Mouse (Mus musculus) ES-Bruce4 (cell line): ENCODE data around the gene Scpep1. TPM values are rescaled to one million over a fixed set of nuclear protein-coding genes. Genes with fewer than 3 reads are reported as not detected.

ENCODE experiments used
- H3K27ac ChIP-seq: 2 replicates; pipeline ENCODE4 v1.5.1; 2012; ENCODE audit warnings: low read length, inconsistent platforms; ENCODE audit not compliant: insufficient read depth
- H3K27me3 ChIP-seq: 2 replicates; pipeline ENCODE4 v1.6.1; 2012; ENCODE audit warnings: mild to moderate bottlenecking, low read length, inconsistent platforms; ENCODE audit not compliant: control insufficient read depth, poor library complexity, insufficient read depth, severe bottlenecking
- H3K36me3 ChIP-seq: 2 replicates; pipeline ENCODE4 v1.6.1; 2012; ENCODE audit warnings: inconsistent platforms, mild to moderate bottlenecking, low read length, moderate library complexity; ENCODE audit not compliant: control insufficient read depth, poor library complexity, insufficient read depth, severe bottlenecking
- H3K4me1 ChIP-seq: one replicate; pipeline ENCODE4 v1.8.1; 2011; ENCODE audit warnings: low read length; ENCODE audit not compliant: control insufficient read depth, insufficient read depth
- H3K4me3 ChIP-seq: 2 replicates; pipeline ENCODE4 v1.5.1; 2011; ENCODE audit warnings: low read depth, mild to moderate bottlenecking, low read length
- H3K9ac ChIP-seq: 2 replicates; pipeline ENCODE4 v1.6.1; 2012; ENCODE audit warnings: low read depth, mild to moderate bottlenecking, inconsistent platforms; ENCODE audit not compliant: poor library complexity, severe bottlenecking
- H3K9me3 ChIP-seq: replicated peaks from 2 replicates; pipeline ENCODE4 v1.6.1; 2012; ENCODE audit warnings: mild to moderate bottlenecking, low read length, inconsistent platforms; ENCODE audit not compliant: control insufficient read depth, poor library complexity, insufficient read depth, severe bottlenecking
- CTCF ChIP-seq: IDR thresholded peaks from one replicate; pipeline ENCODE4 v1.8.1; 2011; ENCODE audit warnings: low read depth, low read length
- EP300 ChIP-seq: IDR thresholded peaks from 2 replicates; pipeline ENCODE4 v1.6.1; 2011; ENCODE audit warnings: low read depth, low read length; ENCODE audit not compliant: insufficient read depth
- POLR2A ChIP-seq: IDR thresholded peaks from one replicate; pipeline ENCODE4 v1.8.1; 2011; ENCODE audit warnings: low read length; ENCODE audit not compliant: insufficient read depth
- polyA plus RNA-seq: library from polyadenylated mRNA; stranded (reverse); fragments of >200 nt; gene quantifications from 2 replicates; pipeline ENCODE4 v1.2.4, GENCODE M21; 2011; ENCODE audit warnings: low read depth; ENCODE audit not compliant: missing spikeins, insufficient read depth, insufficient read length

The Scpep1 gene
- polyA plus RNA-seq: 186 and 188 TPM in 2 replicates

GRCm38 (mm10) chr11:88955217-88955969 is at the start of gene Scpep1:
TSS of gene Scpep1 (minus strand) at chr11:88955465.
- Histone ChIP-seq H3K27me3 (no peaks in the 10 kb centered on the region), H3K9me3 (no peaks in the 10 kb centered on the region), H3K4me1 (peaks cover 2% of the 10 kb centered on the region), H3K27ac (peak within 1 kb of the TSS; percentile 83), H3K4me3 (peak within 1 kb of the TSS; percentile 87), H3K36me3 (peaks cover 16% of the 10 kb centered on the region), H3K9ac (peak within 1 kb of the TSS; percentile 78)
- TF ChIP-seq CTCF (peak; percentile 67), EP300 (peak; percentile 76), POLR2A (peak; percentile 92)

GRCm38 (mm10) chr11:89003726-89004125 is 48.5 kb upstream of the Scpep1 start:
- no peaks in the 10 kb centered on the region for H3K9me3 ChIP-seq
- H3K4me1 ChIP-seq: peaks cover 5% of the 10 kb centered on the region
- 0 out of 2 replicates have a peak overlapping the region, but pooled peaks have one; percentile 1 for H3K27ac ChIP-seq
- H3K27me3 ChIP-seq: no peaks in the 10 kb centered on the region
- peaks cover 29% of the 10 kb centered on the region for H3K36me3 ChIP-seq
- H3K9ac ChIP-seq: no peak overlapping the region
- H3K4me3 ChIP-seq: no peak overlapping the region
- TF ChIP-seq CTCF (no peak), EP300 (no peak)

DNA sequence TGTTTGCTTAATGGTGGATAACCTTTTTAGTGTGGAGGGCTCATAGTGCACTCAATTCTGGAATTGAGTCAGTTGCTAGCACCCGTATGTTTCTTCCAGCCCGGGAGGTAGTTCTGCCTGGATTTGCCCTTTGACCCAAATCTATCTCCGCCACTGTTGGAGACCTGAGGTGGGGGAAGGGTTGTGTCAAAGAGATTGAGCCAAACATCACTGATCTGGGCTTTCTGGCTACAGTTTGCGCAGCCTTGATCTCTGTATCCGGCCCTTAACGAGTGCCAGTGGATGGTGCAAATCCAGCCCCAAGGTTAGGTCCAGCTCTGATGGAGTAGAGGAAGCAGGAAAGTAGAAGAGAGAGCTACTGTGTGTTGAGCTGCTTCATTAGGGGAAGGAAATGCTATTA is 47.8 kb upstream of the Scpep1 start:
- peaks cover 25% of the 10 kb centered on the region for H3K36me3 ChIP-seq

GRCm38 (mm10) chr11:89002621-89003020 is 47.4 kb upstream of the Scpep1 start:
- H3K4me1 ChIP-seq: peaks cover 5% of the 10 kb centered on the region
- no peak overlapping the region for H3K4me3 ChIP-seq
- peak overlapping the region; percentile 16; the same call in 1 of the 2 replicates for H3K9ac ChIP-seq
- H3K27me3 ChIP-seq: no peaks in the 10 kb centered on the region
- TF ChIP-seq POLR2A: no peak
- TF ChIP-seq CTCF: no peak
- TF ChIP-seq EP300: no peak
- no peaks in the 10 kb centered on the region for H3K9me3 ChIP-seq
- no peak overlapping the region for H3K27ac ChIP-seq
- H3K36me3 ChIP-seq: peaks cover 25% of the 10 kb centered on the region

More for the DNA sequence above, 47.8 kb upstream of the Scpep1 start:
- TF ChIP-seq CTCF (no peak), EP300 (no peak), POLR2A (no peak)
- Histone ChIP-seq H3K4me3 (peak overlapping the region; percentile 10; the same call in 1 of the 2 replicates), H3K4me1 (peaks cover 5% of the 10 kb centered on the region), H3K9me3 (no peaks in the 10 kb centered on the region), H3K27me3 (no peaks in the 10 kb centered on the region), H3K27ac (no peak overlapping the region), H3K9ac (peak overlapping the region; percentile 16; the same call in 1 of the 2 replicates)

GRCm38 (mm10) chr11:89002068-89002467 is 46.8 kb upstream of the Scpep1 start:
- no peaks in the 10 kb centered on the region for H3K27me3 ChIP-seq
- TF ChIP-seq CTCF: no peak
- TF ChIP-seq POLR2A: no peak
- no peak for TF ChIP-seq EP300
- peaks cover 20% of the 10 kb centered on the region for H3K36me3 ChIP-seq
- H3K9ac ChIP-seq: no peak overlapping the region
- H3K27ac ChIP-seq: no peak overlapping the region
- H3K9me3 ChIP-seq: no peaks in the 10 kb centered on the region
- peaks cover 5% of the 10 kb centered on the region for H3K4me1 ChIP-seq
- peak overlapping the region; percentile 9; the same call in 1 of the 2 replicates for H3K4me3 ChIP-seq

- Histone ChIP-seq H3K4me3 (peak overlapping the region; percentile 73), H3K9me3 (no peaks in the 10 kb centered on the region), H3K9ac (0 out of 2 replicates have a peak overlapping the region, but pooled peaks have one; percentile 15), H3K27me3 (no peaks in the 10 kb centered on the region), H3K27ac (no peak overlapping the region), H3K36me3 (peaks cover 19% of the 10 kb centered on the region), H3K4me1 (peaks cover 5% of the 10 kb centered on the region)
- TF ChIP-seq POLR2A (no peak), EP300 (no peak), CTCF (no peak)
Observed at GRCm38 (mm10) chr11:89001569-89001968, 46.3 kb upstream of the Scpep1 start.
